Mouse (Mus musculus): Measurements from ENCODE around the gene Gcnt2.
"Not testable (repeated sequence)": the region's sequence is repeated elsewhere in the genome, so short reads cannot be mapped to it uniquely, and the experiment has no call there.

DNA sequence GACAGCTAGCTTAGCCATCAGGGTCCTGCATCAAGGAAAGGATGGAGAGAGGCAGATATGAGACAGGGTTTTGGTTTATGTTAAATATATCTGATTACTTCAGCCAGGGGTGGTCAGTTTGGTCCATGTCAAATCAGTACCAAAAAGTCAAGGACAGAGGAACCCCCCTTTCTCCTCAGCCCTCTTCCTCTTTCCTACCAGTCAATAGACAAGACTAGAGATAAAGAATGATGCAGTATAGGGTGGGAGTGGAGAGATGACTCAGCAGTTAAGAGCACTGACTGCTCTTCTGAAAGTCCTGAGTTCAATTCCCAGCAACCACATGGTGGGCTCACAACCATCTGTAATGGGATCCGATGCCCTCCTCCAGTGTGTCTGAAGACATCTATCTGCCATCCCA lies 31.8 kb downstream of the Gcnt2 start:
- TF ChIP-seq CTCF (IDR thresholded peaks at IDR 0.05; ENCODE audit: control insufficient read depth, insufficient read depth, low read length); POLR2A (IDR thresholded peaks at IDR 0.05; ENCODE audit: borderline replicate concordance, control insufficient read depth, low read depth, low read length): not testable (repeated sequence)

All from bone marrow, adult 2 months (tissue).